Mouse (Mus musculus) MN1 (cell line): ENCODE data around the gene Rho.
A peak's percentile ranks its signal among the peaks of the same experiment; 100 is the strongest.

ENCODE experiments used
- DNase-seq: peaks from one replicate; pipeline ENCODE4 v3.0.0-alpha.2; 2016; ENCODE audit warnings: low spot score

The Rho gene

DNA sequence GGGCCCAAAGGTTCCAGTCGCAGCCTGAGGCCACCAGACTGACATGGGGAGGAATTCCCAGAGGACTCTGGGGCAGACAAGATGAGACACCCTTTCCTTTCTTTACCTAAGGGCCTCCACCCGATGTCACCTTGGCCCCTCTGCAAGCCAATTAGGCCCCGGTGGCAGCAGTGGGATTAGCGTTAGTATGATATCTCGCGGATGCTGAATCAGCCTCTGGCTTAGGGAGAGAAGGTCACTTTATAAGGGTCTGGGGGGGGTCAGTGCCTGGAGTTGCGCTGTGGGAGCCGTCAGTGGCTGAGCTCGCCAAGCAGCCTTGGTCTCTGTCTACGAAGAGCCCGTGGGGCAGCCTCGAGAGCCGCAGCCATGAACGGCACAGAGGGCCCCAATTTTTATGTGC lies at the start of gene Rho:
TSS of gene Rho (plus strand) at position 110 of the 400 bp plus-strand sequence.
- no peak for DNase-seq

GRCm38 (mm10) chr6:115884018-115884417 lies 47.5 kb upstream of the Rho start:
- no peak for DNase-seq

GRCm38 (mm10) chr6:115886894-115887293 lies 44.7 kb upstream of the Rho start:
- DNase-seq: no peak

GRCm38 (mm10) chr6:115888296-115888695 lies 43.3 kb upstream of the Rho start:
- peak; percentile 18 for DNase-seq

DNA sequence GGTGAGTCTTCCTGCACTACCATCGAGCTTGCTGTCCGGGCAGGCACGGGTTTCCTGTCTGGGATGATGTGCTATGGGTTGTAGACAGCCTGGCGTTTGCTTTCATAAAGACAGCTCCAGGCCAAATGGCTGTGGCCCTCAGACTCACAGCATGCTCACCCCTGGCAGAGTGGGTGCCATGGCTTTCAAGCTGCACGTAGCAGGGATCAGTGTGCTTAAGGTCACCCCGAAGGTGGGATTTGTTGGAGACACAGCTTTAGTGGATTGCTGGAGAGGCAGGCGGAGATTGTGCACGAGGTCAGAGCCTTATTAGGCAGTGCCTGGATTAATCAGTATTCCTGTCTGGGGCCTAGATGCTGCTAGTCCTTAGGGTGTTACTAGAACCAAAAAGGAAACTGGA lies 40.9 kb upstream of the Rho start:
- no peak for DNase-seq

GRCm38 (mm10) chr6:115891061-115891460 lies 40.5 kb upstream of the Rho start:
- DNase-seq: no peak

DNA sequence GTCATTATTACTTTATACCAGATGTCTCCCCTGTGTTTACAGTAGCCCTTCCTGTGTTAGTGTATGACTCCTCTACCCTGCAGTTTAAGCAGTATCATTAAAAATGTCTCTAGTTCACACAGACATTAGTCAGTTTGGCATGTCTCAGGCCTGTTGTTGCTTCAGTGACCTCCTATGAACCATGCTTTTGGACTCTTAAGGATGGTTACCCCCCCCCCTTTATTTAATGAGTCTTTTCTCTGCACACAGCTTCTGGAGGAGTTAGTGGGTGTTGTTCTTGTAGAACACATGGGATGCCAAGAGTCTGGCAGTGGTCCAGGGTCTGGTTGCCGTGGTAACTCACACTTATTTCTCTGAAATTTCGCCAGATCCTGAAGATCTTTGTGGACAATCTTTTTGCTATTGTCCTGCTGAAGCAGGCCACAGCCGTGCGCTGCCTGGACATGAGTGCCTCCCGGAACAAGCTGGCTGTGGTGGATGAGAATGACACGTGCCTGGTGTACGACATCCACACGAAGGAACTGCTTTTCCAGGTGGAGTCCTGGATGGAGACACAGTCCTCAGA lies 40.0 kb upstream of the Rho start:
- peak; percentile 67 for DNase-seq

DNA sequence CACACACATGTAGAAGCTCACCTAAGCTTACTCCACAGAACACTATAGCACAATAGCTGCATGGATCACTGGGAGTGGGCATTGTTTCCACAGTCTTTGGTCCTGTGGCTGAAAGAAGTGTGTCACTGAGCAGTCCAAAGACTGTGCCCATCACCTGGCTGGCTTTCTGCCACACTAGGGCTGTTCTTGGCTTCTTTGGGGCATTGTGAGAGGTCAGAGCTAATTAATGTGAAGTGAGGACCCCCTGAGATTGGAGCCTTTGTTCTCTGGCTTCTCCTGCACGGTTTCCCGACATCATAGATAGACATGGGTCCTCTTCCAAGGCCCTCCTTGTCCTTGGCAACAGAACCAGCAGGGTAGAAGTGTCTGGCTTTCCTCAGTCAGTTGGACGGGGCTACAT lies 39.2 kb upstream of the Rho start:
- no peak for DNase-seq

DNA sequence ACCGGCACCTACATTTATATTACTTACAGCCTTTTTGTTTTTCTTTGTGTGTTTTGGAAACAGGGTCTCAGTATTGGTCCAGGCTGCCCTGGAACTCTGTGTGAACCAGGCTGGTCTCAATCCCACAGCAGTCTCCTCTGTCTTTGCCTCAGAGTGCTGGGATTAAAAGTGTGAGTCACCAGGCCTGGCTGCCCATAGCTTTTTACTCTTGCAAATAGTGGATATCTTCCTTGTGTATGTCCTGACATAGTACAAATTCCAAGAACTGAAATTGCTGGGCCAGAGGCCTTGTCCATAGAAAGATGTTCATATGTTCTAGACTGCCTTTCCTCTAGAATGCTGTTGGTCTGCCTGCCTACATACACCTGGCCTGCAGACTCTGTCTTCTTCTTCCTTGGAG lies 35.2 kb upstream of the Rho start:
- no peak for DNase-seq

DNA sequence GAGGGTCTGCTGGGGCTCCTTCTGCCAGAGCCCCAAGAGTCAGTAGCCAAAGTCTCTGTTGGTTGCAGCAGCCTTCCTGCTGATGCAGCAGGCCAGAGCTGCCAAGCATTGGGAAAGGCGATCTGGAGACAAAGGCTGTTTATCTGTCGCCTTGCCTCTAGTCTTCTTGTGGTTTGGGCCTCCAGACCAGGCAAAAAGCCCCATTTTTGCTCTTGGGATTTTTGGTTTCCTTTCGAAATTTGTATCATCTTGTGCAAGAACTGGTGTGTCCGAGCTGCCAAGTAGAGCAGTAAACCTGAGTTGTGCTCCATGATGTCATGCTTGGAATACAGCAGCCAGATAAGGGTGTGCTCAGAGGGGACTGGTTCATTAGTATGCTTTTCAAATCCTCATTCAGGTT lies 34.4 kb upstream of the Rho start:
- no peak for DNase-seq

- DNase-seq: no peak
Measured at GRCm38 (mm10) chr6:115897926-115898520, 33.5 kb upstream of the Rho start.

DNA sequence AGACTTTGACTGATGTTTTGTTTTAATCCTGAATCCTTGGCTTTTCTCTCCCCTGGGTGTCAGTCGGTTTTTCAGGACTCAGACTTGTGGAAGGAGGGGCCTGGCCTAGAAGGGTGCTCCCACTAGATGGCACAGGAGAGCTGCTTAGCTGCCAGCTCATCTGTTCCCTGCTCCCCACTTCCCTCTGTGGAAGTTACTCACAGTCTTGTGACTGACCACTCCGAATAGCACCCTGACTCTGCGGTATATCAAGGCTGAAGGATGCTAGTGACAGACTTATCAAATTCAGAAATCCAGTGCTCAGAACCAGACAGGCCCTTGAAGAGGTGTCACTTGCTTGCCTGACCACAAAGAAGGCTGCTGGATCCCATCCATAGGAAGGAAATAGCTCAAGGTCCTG lies 30.5 kb upstream of the Rho start:
- peak; percentile 75 for DNase-seq

DNA sequence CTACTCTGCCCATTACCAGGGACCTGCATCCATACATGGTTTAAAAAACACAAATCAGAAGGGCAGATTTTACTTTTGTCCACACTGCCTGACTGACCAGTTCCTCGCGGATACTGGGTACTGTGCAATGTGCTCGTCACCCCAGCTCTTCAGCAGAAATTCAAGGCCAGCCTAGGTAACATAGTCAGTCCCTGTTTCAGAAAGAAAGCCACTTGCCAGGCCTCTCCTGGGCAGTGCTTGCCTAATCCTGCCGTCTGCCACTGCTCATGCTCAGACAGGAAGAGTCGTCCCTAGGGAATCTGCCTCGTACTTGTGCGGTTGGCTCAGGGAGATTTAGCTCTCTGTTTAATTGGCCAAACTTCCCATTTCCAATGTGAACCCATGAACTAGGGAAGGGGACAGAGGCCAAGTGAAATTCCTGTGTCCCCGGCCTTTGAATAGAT lies 30.0 kb upstream of the Rho start:
- peak; percentile 79 for DNase-seq

GRCm38 (mm10) chr6:115902545-115902944 lies 29.0 kb upstream of the Rho start:
- DNase-seq: no peak

DNA sequence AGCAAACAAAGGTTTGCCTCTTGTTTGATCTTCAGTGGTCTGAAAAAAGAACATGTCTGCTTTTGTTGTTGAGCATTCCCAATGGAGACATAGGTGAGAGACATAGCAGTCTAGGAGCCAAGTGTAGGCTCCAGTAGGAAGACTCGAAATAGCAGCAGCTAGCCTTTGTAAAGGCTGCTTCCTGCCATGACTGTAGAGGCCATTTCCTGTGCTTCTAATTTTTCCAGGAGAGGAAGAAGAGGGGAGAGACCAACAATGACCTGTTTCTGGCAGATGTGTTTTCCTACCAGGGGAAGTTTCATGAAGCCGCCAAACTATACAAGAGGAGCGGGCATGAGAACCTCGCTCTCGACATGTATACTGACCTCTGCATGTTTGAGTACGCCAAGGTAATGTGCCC lies 26.0 kb upstream of the Rho start:
- DNase-seq: no peak

GRCm38 (mm10) chr6:115906455-115906854 lies 25.1 kb upstream of the Rho start:
- DNase-seq: no peak

DNA sequence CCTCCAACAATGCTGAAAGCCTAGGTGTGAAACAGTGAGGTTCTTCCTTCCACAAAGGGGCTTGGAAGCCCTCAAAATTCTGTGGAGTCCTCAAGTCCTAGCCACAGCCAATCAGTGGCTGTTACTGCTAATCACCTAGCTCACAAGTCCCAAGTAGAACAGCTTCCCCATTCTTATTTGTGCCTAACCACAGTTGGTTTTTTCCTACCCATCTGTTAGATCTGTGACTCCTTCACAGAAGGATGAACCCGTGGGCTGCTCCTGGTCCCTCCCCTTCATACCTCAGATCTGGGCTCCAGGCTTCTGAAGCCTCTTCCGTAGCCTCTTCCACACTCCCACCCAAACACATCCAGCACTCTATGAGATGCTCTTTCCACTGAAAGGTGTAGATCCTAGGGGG lies 24.7 kb upstream of the Rho start:
- DNase-seq: no peak

DNA sequence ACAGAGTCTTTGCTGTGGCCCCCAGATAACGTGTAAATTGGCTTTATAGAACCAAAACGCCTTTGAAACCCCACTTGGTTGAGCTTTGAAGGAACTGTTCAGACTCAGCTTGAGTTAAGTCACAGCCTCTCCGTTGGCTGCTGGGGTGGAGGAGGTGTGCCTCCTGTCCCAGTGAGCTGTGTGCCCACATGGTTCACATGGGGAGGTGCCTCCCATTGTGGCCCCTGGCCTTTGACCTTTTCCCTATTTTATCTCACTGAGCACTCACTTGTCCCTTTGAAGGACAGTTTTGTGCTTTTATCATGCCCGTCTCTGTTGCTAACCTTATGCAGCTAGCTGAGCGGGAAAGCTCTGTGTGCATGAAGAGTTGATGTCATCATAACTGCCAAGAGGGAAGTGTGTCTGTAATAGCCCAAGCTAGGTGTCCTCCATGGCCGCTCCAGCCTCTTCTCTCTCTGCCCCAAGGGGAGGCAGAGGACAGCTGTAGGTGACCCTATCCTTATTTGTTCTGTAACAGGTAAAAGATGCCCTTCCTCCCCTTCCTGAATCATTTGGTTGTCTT lies 23.0 kb upstream of the Rho start:
- DNase-seq: no peak

DNA sequence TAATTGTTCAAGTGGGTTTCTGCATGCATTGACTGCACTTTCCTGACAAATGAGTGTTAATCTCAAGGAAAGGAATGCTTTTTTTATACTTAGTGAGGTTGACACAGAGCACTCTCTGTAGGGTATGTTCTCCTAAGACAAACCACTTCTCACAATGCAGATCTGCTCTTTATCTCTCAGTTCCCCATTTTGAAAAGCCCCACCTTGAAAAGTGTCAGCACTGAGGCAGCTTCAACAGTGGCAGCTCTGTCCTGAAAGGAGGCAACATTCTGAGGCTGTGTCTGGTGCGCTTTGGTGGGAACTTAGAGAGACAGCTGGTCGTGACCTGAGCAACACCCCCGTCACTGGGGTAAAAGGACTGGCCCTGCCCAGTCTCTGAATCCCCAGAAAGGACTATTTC lies 22.5 kb upstream of the Rho start:
- DNase-seq: no peak

DNA sequence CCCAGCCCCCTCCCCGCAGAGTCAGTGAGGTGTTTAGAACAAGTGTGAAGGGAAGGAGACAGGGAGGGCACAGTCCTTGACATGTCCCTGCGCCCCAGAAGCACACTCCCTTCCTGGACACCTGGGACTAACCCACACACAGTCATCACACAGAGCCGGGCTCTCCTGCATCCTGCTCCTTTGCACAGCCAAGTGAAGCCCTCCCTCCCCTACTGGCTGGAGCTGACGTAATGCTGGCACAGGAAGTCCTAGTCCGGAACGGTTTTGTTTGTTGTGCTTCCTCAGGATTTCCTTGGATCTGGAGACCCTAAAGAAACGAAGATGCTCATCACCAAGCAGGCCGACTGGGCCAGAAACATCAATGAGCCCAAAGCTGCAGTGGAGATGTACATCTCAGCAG lies 21.6 kb upstream of the Rho start:
- DNase-seq: no peak

DNA sequence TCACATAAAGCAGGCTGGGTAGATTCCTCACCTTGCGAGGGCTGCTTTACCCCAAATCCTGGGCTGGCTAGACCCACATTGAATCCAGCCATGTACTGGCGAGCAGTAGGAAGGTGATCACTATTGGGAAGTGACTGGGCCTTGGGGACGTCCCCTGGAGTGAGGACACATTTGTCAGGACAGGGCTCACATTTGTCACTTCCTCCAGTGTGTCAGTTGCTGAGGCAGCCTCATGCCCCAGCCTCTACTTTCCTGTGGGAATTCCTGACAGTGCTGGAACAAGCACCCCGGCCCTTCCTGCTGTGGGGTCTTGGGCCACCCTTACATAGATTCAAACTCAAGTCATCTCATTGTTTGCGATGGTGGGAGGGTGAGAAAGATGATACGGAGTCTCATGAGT lies 19.8 kb upstream of the Rho start:
- no peak for DNase-seq

DNA sequence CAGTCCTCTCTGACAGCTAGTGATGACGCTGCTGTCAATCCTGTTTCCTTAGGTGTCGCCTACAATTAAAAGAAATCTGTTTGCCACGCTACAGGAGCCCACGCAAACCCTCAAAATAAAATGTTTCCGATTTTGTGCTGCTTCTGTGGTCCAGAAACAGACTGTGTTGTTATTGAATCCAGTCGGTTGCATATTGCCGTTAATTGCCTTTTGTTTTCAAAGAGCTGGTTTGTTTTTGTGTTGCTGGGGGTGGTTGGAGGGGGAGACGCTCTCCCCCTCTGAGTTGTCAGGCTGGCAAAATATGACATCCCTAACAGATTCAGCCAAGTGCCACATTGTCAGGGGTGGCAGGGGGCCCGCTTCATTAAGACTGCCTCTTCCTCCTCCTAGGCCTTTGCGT lies 18.1 kb upstream of the Rho start:
- no peak for DNase-seq

- peak; percentile 37 for DNase-seq
Measured at GRCm38 (mm10) chr6:115914511-115915202, 16.9 kb upstream of the Rho start.
